Mouse (Mus musculus): Measurements from ENCODE around the gene Fkbp5.
"Not testable (repeated sequence)": the region's sequence is repeated elsewhere in the genome, so short reads cannot be mapped to it uniquely, and the experiment has no call there.

Fkbp5 gene

GRCm38 (mm10) chr17:28374494-28374893, 142.8 kb downstream of the Fkbp5 start:
- DNase-seq (ENCODE audit: low spot score in 2 of 2): no peak

- DNase-seq (ENCODE audit: low spot score in 2 of 2): no peak
Measured at GRCm38 (mm10) chr17:28373821-28374220, 143.5 kb downstream of the Fkbp5 start.

GRCm38 (mm10) chr17:28371941-28372340, 145.4 kb downstream of the Fkbp5 start:
- no peak for DNase-seq (ENCODE audit: low spot score in 2 of 2)

- no peak for DNase-seq (ENCODE audit: low spot score in 2 of 2)
Measured at GRCm38 (mm10) chr17:28371286-28371685, 146.0 kb downstream of the Fkbp5 start.

GRCm38 (mm10) chr17:28369056-28369455, 148.3 kb downstream of the Fkbp5 start:
- no peak for DNase-seq (ENCODE audit: low spot score in 2 of 2)

- DNase-seq (ENCODE audit: low spot score in 2 of 2): peak in 1 of 2 experiments; percentile 51
Measured at GRCm38 (mm10) chr17:28368449-28368848, 148.9 kb downstream of the Fkbp5 start.

- no peak for DNase-seq (ENCODE audit: low spot score in 2 of 2)
Measured at GRCm38 (mm10) chr17:28365122-28365521, 152.2 kb downstream of the Fkbp5 start, which contains the start of gene Tulp1. Gene Tulp1 (minus strand): TSS chr17:28365222.

- DNase-seq (ENCODE audit: low spot score in 2 of 2): no peak
Measured at GRCm38 (mm10) chr17:28363507-28363906, 153.8 kb downstream of the Fkbp5 start.

GRCm38 (mm10) chr17:28362653-28363292, 154.6 kb downstream of the Fkbp5 start:
- DNase-seq (ENCODE audit: low spot score in 2 of 2): no peak

- DNase-seq (ENCODE audit: low spot score in 2 of 2): no peak
Measured at GRCm38 (mm10) chr17:28361921-28362652, 155.2 kb downstream of the Fkbp5 start.

- no peak for DNase-seq (ENCODE audit: low spot score in 2 of 2)
Measured at GRCm38 (mm10) chr17:28360531-28361277, 156.6 kb downstream of the Fkbp5 start.

- not testable (repeated sequence) for DNase-seq (ENCODE audit: low spot score in 2 of 2)
Measured at GRCm38 (mm10) chr17:28358576-28359261, 158.6 kb downstream of the Fkbp5 start.

- DNase-seq (ENCODE audit: low spot score in 2 of 2): no peak
Measured at GRCm38 (mm10) chr17:28355871-28356270, 161.5 kb downstream of the Fkbp5 start.

GRCm38 (mm10) chr17:28352018-28352417, 165.3 kb downstream of the Fkbp5 start:
- no peak for DNase-seq (ENCODE audit: low spot score in 2 of 2)

GRCm38 (mm10) chr17:28351353-28351890, 165.9 kb downstream of the Fkbp5 start:
- no peak for DNase-seq (ENCODE audit: low spot score in 2 of 2)

GRCm38 (mm10) chr17:28350466-28351352, 166.6 kb downstream of the Fkbp5 start, which contains the start of gene Tead3:
Gene Tead3 (minus strand): TSS chr17:28350817.
- DNase-seq (ENCODE audit: low spot score in 2 of 2): no peak

- no peak for DNase-seq (ENCODE audit: low spot score in 2 of 2)
Measured at GRCm38 (mm10) chr17:28349901-28350465, 167.3 kb downstream of the Fkbp5 start.

- no peak for DNase-seq (ENCODE audit: low spot score in 2 of 2)
Measured at GRCm38 (mm10) chr17:28349264-28349880, 168.0 kb downstream of the Fkbp5 start.
